Mouse (Mus musculus) left cerebral cortex, postnatal 4 days (tissue): ENCODE data around the gene Xrn1. TPM values are rescaled to one million over a fixed set of nuclear protein-coding genes. Genes with fewer than 3 reads are reported as not detected.

Experiments used
- total RNA-seq, 2 experiments: library from RNA; stranded (reverse); gene quantifications; 2 replicates each; pipeline ENCODE4 v1.2.3; 2021

The Xrn1 gene
- total RNA-seq, 2 experiments from 2014 or later: 34.1 to 37.5 TPM

Other genes with a start within 250 kb of the Xrn1 start
- gene Trpc1, start 204.4 kb upstream of the Xrn1 start, total RNA-seq: 10 to 100 TPM; 33.7 to 35.9 TPM
- 1 to 10 TPM; 2.9 to 3.4 TPM for gene Pls1, start 109.4 kb upstream of the Xrn1 start, total RNA-seq
- gene Atr, start 97.2 kb upstream of the Xrn1 start, total RNA-seq: 10 to 100 TPM; 19.0 to 19.3 TPM
- gene Gk5, start 164.6 kb downstream of the Xrn1 start, total RNA-seq: 10 to 100 TPM in 1 of 2 experiments, 1 to 10 TPM in 1; 9.1 to 10.4 TPM
- gene Tfdp2, start 241.5 kb downstream of the Xrn1 start, total RNA-seq: 10 to 100 TPM; 13.1 to 14.9 TPM